Mouse (Mus musculus) kidney, postnatal 25 days (tissue): ENCODE measurements around the gene Irf6.
A peak's percentile ranks its signal among the peaks of the same experiment; 100 is the strongest.

ENCODE experiments used
- DNase-seq, 2 experiments: peaks; one replicate each; pipeline ENCODE4 v3.0.0; 2021; ENCODE audit warnings: mixed read lengths in 2 of 2

Gene Irf6

GRCm38 (mm10) chr1:193157111-193157492, 4.2 kb downstream of the Irf6 start:
- DNase-seq: peak; percentile 23 to 54

GRCm38 (mm10) chr1:193159163-193159562, 6.3 kb downstream of the Irf6 start:
- no peak for DNase-seq

GRCm38 (mm10) chr1:193159613-193160012, 6.7 kb downstream of the Irf6 start:
- no peak for DNase-seq

- DNase-seq: peak; percentile 57 to 62
These were observed 7.6 kb downstream of the Irf6 start for GRCm38 (mm10) chr1:193160317-193161032.

GRCm38 (mm10) chr1:193167746-193168145, 14.8 kb downstream of the Irf6 start, which contains the start of gene A130010J15Rik:
A130010J15Rik (plus strand) TSS chr1:193168046.
- no peak for DNase-seq

GRCm38 (mm10) chr1:193169228-193169627, 16.3 kb downstream of the Irf6 start:
- DNase-seq: no peak

- DNase-seq: peak; percentile 9 to 52
These were observed 16.9 kb downstream of the Irf6 start for GRCm38 (mm10) chr1:193169856-193170255.

GRCm38 (mm10) chr1:193172991-193173809, 20.3 kb downstream of the Irf6 start:
- peak; percentile 97 for DNase-seq

GRCm38 (mm10) chr1:193173810-193174129, 20.9 kb downstream of the Irf6 start:
- DNase-seq: no peak

- DNase-seq: no peak
These were observed 21.3 kb downstream of the Irf6 start for GRCm38 (mm10) chr1:193174143-193174733.

GRCm38 (mm10) chr1:193181104-193181503, 28.2 kb downstream of the Irf6 start:
- DNase-seq: no peak

- DNase-seq: no peak
These were observed 35.3 kb downstream of the Irf6 start for GRCm38 (mm10) chr1:193188257-193188656.

GRCm38 (mm10) chr1:193189151-193189621, 36.3 kb downstream of the Irf6 start:
- peak; percentile 41 to 59 for DNase-seq

- no peak for DNase-seq
These were observed 36.9 kb downstream of the Irf6 start for GRCm38 (mm10) chr1:193189771-193190170.

GRCm38 (mm10) chr1:193191675-193192283, 38.9 kb downstream of the Irf6 start:
- no peak for DNase-seq

GRCm38 (mm10) chr1:193194416-193195140, 41.7 kb downstream of the Irf6 start:
- DNase-seq: no peak

GRCm38 (mm10) chr1:193195169-193195810, 42.4 kb downstream of the Irf6 start:
- DNase-seq: no peak

- DNase-seq: no peak
These were observed 44.7 kb downstream of the Irf6 start for GRCm38 (mm10) chr1:193197494-193198205.

GRCm38 (mm10) chr1:193198312-193198711, 45.4 kb downstream of the Irf6 start:
- DNase-seq: no peak

- DNase-seq: no peak
These were observed 47.9 kb downstream of the Irf6 start for GRCm38 (mm10) chr1:193200640-193201382.
